Mouse (Mus musculus) left cerebral cortex, postnatal 10 days (tissue): Measurements from ENCODE around the gene Bri3. TPM values are rescaled to one million over a fixed set of nuclear protein-coding genes. Genes with fewer than 3 reads are reported as not detected.

ENCODE experiments used
- DNase-seq, 2 experiments: peaks; one replicate each; pipeline ENCODE4 v3.0.0; 2021 to 2022; ENCODE audit warnings: low spot score in 2 of 2, mixed read lengths in 1 of 2; ENCODE audit errors: extremely low spot score in 1 of 2
- intact Hi-C: fragments of 180-260 bp; cut with DNase I; formaldehyde crosslinking; loops from one replicate; pipeline ENCODE4 v1.15.1; 2025
- total RNA-seq, 2 experiments: library from RNA; stranded (reverse); gene quantifications; 2 replicates each; pipeline ENCODE4 v1.2.3; 2021

The Bri3 gene
- total RNA-seq, 2 experiments from 2014 or later: 58.7 to 60.6 TPM

- intact Hi-C loops: loop anchor here (5.0 kb wide), 1 partner anchor 281 kb away; no protein-coding TSS in a partner anchor
- DNase-seq: no peak
Observed at GRCm38 (mm10) chr5:144446475-144447225, 202.4 kb downstream of the Bri3 start.

GRCm38 (mm10) chr5:144447226-144447616 lies 203.0 kb downstream of the Bri3 start:
- no peak for DNase-seq
- intact Hi-C loops: loop anchor here (5.0 kb wide), 1 partner anchor 280 kb away; no protein-coding TSS in a partner anchor

- intact Hi-C loops: loop anchor here (5.0 kb wide), 1 partner anchor 279 kb away; no protein-coding TSS in a partner anchor
- no peak for DNase-seq
Observed at GRCm38 (mm10) chr5:144447975-144448374, 203.7 kb downstream of the Bri3 start.

- DNase-seq: no peak
- intact Hi-C loops: no loop called here
Observed at GRCm38 (mm10) chr5:144452776-144453455, 208.7 kb downstream of the Bri3 start.

- DNase-seq: peak in 1 of 2 experiments; percentile 38
- intact Hi-C loops: no loop called here
Observed at GRCm38 (mm10) chr5:144457623-144458287, 213.5 kb downstream of the Bri3 start.

- DNase-seq: no peak
- intact Hi-C loops: no loop called here
Observed at GRCm38 (mm10) chr5:144466987-144467386, 222.8 kb downstream of the Bri3 start.

GRCm38 (mm10) chr5:144473056-144473455 lies 228.8 kb downstream of the Bri3 start:
- no peak for DNase-seq
- intact Hi-C loops: no loop called here

GRCm38 (mm10) chr5:144479677-144480171 lies 235.5 kb downstream of the Bri3 start:
- DNase-seq: peak in 1 of 2 experiments; percentile 31
- intact Hi-C loops: no loop called here

GRCm38 (mm10) chr5:144483659-144484375 lies 239.6 kb downstream of the Bri3 start:
- DNase-seq: no peak
- intact Hi-C loops: no loop called here

GRCm38 (mm10) chr5:144491308-144491707 lies 247.1 kb downstream of the Bri3 start:
- intact Hi-C loops: loop anchor here (5.0 kb wide), 1 partner anchor 51 kb away; no protein-coding TSS in a partner anchor
- no peak for DNase-seq

Other genes starting within 250 kb of the Bri3 start
- gene Ccz1, start 229.6 kb upstream of the Bri3 start, total RNA-seq: 10 to 100 TPM; 54.1 to 54.5 TPM
- 1 to 10 TPM; 2.3 TPM for gene Ocm, start 217.8 kb upstream of the Bri3 start, total RNA-seq
- 100 to 1,000 TPM; 120 to 129 TPM for gene Lmtk2, start 144.0 kb upstream of the Bri3 start, total RNA-seq
- gene Bhlha15, start 54.2 kb upstream of the Bri3 start, total RNA-seq: under 1 TPM; 0.32 to 0.43 TPM
- gene Tecpr1, start 20.8 kb upstream of the Bri3 start, total RNA-seq: 10 to 100 TPM; 81.4 to 83.7 TPM
- under 1 TPM; 0.30 to 0.41 TPM for gene Baiap2l1, start 113.7 kb downstream of the Bri3 start, total RNA-seq